Mouse (Mus musculus) MEL (cell line): Measurements from ENCODE around the gene Gpr150. TPM values are rescaled to one million over a fixed set of nuclear protein-coding genes. Genes with fewer than 3 reads are reported as not detected.

ENCODE experiments used
- DNase-seq: peaks from one replicate; pipeline ENCODE4 v3.0.0; 2011; ENCODE audit warnings: low read depth, low spot score
- H3K27ac ChIP-seq: 2 replicates; pipeline ENCODE4 v1.5.1; 2012; ENCODE audit warnings: low read depth, mild to moderate bottlenecking, control low read depth, low read length, moderate library complexity; ENCODE audit not compliant: control insufficient read depth
- H3K27me3 ChIP-seq, 2 experiments: fragments of 150-350 bp in 1 of 2; sonication (generic) in 1 of 2; 2 replicates each; pipeline ENCODE4 v1.6.1; 2012; ENCODE audit warnings: low read length in 2 of 2, mild to moderate bottlenecking in 2 of 2, improper control_type of control experiment in 1 of 2, moderate library complexity in 1 of 2; ENCODE audit not compliant: insufficient read depth in 2 of 2, control insufficient read depth in 1 of 2
- H3K36me3 ChIP-seq, 2 experiments: 2 replicates each; pipeline ENCODE4 v1.6.1; 2012 to 2014; ENCODE audit warnings: low read length in 2 of 2, improper control_type of control experiment in 1 of 2, inconsistent platforms in 1 of 2, mild to moderate bottlenecking in 1 of 2; ENCODE audit not compliant: insufficient read depth in 2 of 2, control insufficient read depth in 1 of 2
- H3K4me1 ChIP-seq, 2 experiments: fragments of 150-350 bp in 1 of 2; sonication (generic) in 1 of 2; 2 replicates each; pipeline ENCODE4 v1.6.1; 2012; ENCODE audit warnings: low read length in 2 of 2, improper control_type of control experiment in 1 of 2, mild to moderate bottlenecking in 1 of 2; ENCODE audit not compliant: insufficient read depth in 2 of 2, control insufficient read depth in 1 of 2
- H3K4me3 ChIP-seq, 2 experiments: fragments of 150-350 bp in 1 of 2; sonication (generic) in 1 of 2; 2 replicates each; pipeline ENCODE4 v1.5.1; 2012; ENCODE audit warnings: low read depth in 2 of 2, low read length in 2 of 2, mild to moderate bottlenecking in 2 of 2, moderate library complexity in 2 of 2, control low read depth in 1 of 2, improper control_type of control experiment in 1 of 2; ENCODE audit not compliant: control insufficient read depth in 1 of 2, insufficient read depth in 1 of 2
- H3K79me2 ChIP-seq: 2 replicates; pipeline ENCODE4 v1.6.1; 2012; ENCODE audit warnings: mild to moderate bottlenecking, low read length, moderate library complexity; ENCODE audit not compliant: control insufficient read depth, poor library complexity, insufficient read depth
- H3K9ac ChIP-seq: 2 replicates; pipeline ENCODE4 v1.6.1; 2012; ENCODE audit warnings: low read depth, mild to moderate bottlenecking, control low read depth, low read length, moderate library complexity; ENCODE audit not compliant: control insufficient read depth, poor library complexity, severe bottlenecking
- H3K9me3 ChIP-seq: fragments of 150-350 bp; sonication (generic); replicated peaks from 2 replicates; pipeline ENCODE4 v1.6.1; 2012; ENCODE audit warnings: mild to moderate bottlenecking, low read length, improper control_type of control experiment, moderate library complexity; ENCODE audit not compliant: insufficient read depth
- BHLHE40 ChIP-seq: IDR thresholded peaks from 2 replicates; pipeline ENCODE4 v1.6.1; 2012; ENCODE audit warnings: low read depth, mild to moderate bottlenecking, inconsistent platforms, low read length, improper control_type of control experiment, borderline replicate concordance
- CHD2 ChIP-seq: IDR thresholded peaks from 2 replicates; pipeline ENCODE4 v1.6.1; 2011; ENCODE audit warnings: low read length, improper control_type of control experiment
- CTCF ChIP-seq, 3 experiments: IDR thresholded peaks in 2 of 3; conservative IDR thresholded peaks in 1 of 3; 2 replicates each; pipeline ENCODE4 v1.5.1; 2011 to 2012; ENCODE audit warnings: low read length in 3 of 3, low read depth in 2 of 3, mild to moderate bottlenecking in 2 of 3, improper control_type of control experiment in 1 of 3, inconsistent platforms in 1 of 3, mixed read lengths in 1 of 3, moderate library complexity in 1 of 3; ENCODE audit not compliant: control insufficient read depth in 1 of 3, insufficient read depth in 1 of 3, poor library complexity in 1 of 3, severe bottlenecking in 1 of 3
- E2F4 ChIP-seq: IDR thresholded peaks from 2 replicates; pipeline ENCODE4 v1.6.1; 2011; ENCODE audit warnings: low read depth, low read length, improper control_type of control experiment, borderline replicate concordance
- GABPA ChIP-seq: IDR thresholded peaks from 2 replicates; pipeline ENCODE4 v1.6.1; 2012; ENCODE audit warnings: low read depth, mild to moderate bottlenecking, inconsistent platforms, low read length, improper control_type of control experiment, moderate library complexity
- GATA1 ChIP-seq: IDR thresholded peaks from 2 replicates; pipeline ENCODE4 v1.6.1; 2011; ENCODE audit warnings: low read depth, low read length, improper control_type of control experiment
- HCFC1 ChIP-seq: IDR thresholded peaks from 2 replicates; pipeline ENCODE4 v1.6.1; 2012; ENCODE audit warnings: low read depth, mild to moderate bottlenecking, inconsistent platforms, low read length, improper control_type of control experiment, moderate library complexity
- JUND ChIP-seq: IDR thresholded peaks from 2 replicates; pipeline ENCODE4 v1.6.1; 2011; ENCODE audit warnings: low read depth, mild to moderate bottlenecking, improper control_type of control experiment, low read length
- MAFK ChIP-seq: IDR thresholded peaks from 2 replicates; pipeline ENCODE4 v1.6.1; 2011; ENCODE audit warnings: low read depth, mild to moderate bottlenecking, low read length, improper control_type of control experiment, borderline replicate concordance
- MAX ChIP-seq: IDR thresholded peaks from 2 replicates; pipeline ENCODE4 v1.6.1; 2011; ENCODE audit warnings: low read length, improper control_type of control experiment
- MEF2A ChIP-seq: IDR thresholded peaks from 2 replicates; pipeline ENCODE4 v1.6.1; 2014; ENCODE audit warnings: low read depth, mild to moderate bottlenecking, inconsistent platforms, low read length, improper control_type of control experiment; ENCODE audit not compliant: poor library complexity, insufficient replicate concordance, severe bottlenecking; ENCODE audit errors: extremely low read depth
- MYC ChIP-seq: IDR thresholded peaks from 2 replicates; pipeline ENCODE4 v1.6.1; 2011; ENCODE audit warnings: low read depth, mild to moderate bottlenecking, low read length, improper control_type of control experiment, moderate library complexity
- NRF1 ChIP-seq: IDR thresholded peaks from 2 replicates; pipeline ENCODE4 v1.6.1; 2014; ENCODE audit warnings: low read depth, mild to moderate bottlenecking, inconsistent platforms, low read length, improper control_type of control experiment, moderate library complexity; ENCODE audit not compliant: poor library complexity, insufficient read depth, severe bottlenecking
- POLR2A ChIP-seq, 2 experiments: IDR thresholded peaks; 2 replicates each; pipeline ENCODE4 v1.6.1; 2011 to 2012; ENCODE audit warnings: low read length in 2 of 2, mild to moderate bottlenecking in 2 of 2, control low read depth in 1 of 2, improper control_type of control experiment in 1 of 2, low read depth in 1 of 2, moderate library complexity in 1 of 2; ENCODE audit not compliant: control insufficient read depth in 1 of 2, insufficient read depth in 1 of 2, poor library complexity in 1 of 2
- POLR2AphosphoS5 ChIP-seq: IDR thresholded peaks from 2 replicates; pipeline ENCODE4 v1.6.1; 2012; ENCODE audit warnings: low read depth, borderline replicate concordance, mild to moderate bottlenecking, inconsistent platforms, low read length, moderate library complexity, mixed read lengths
- RAD21 ChIP-seq: IDR thresholded peaks from 2 replicates; pipeline ENCODE4 v1.6.1; 2011; ENCODE audit warnings: mild to moderate bottlenecking, low read depth, low read length, improper control_type of control experiment
- TAL1 ChIP-seq: IDR thresholded peaks from 2 replicates; pipeline ENCODE4 v1.6.1; 2012; ENCODE audit warnings: mild to moderate bottlenecking, inconsistent platforms, low read length, moderate library complexity, mixed read lengths
- TBP ChIP-seq: IDR thresholded peaks from 2 replicates; pipeline ENCODE4 v1.8.0; 2011; ENCODE audit warnings: low read depth, low read length, improper control_type of control experiment
- TCF12 ChIP-seq: IDR thresholded peaks from 2 replicates; pipeline ENCODE4 v1.6.1; 2014; ENCODE audit warnings: low read depth, mild to moderate bottlenecking, inconsistent platforms, low read length, improper control_type of control experiment, moderate library complexity
- USF1 ChIP-seq: IDR thresholded peaks from 2 replicates; pipeline ENCODE4 v1.6.1; 2014; ENCODE audit warnings: low read depth, mild to moderate bottlenecking, inconsistent platforms, low read length, improper control_type of control experiment, moderate library complexity
- USF2 ChIP-seq, 2 experiments: IDR thresholded peaks; 2 replicates each; pipeline ENCODE4 v1.6.1; 2011 to 2012; ENCODE audit warnings: improper control_type of control experiment in 2 of 2, low read length in 2 of 2, borderline replicate concordance in 1 of 2, inconsistent platforms in 1 of 2, low read depth in 1 of 2, mild to moderate bottlenecking in 1 of 2; ENCODE audit not compliant: insufficient read depth in 1 of 2
- ZC3H11A ChIP-seq: IDR thresholded peaks from 2 replicates; pipeline ENCODE4 v1.6.1; 2012; ENCODE audit warnings: low read depth, mild to moderate bottlenecking, inconsistent platforms, low read length, improper control_type of control experiment
- ZKSCAN1 ChIP-seq: IDR thresholded peaks from 2 replicates; pipeline ENCODE4 v1.6.1; 2012; ENCODE audit warnings: low read depth, mild to moderate bottlenecking, inconsistent platforms, low read length, improper control_type of control experiment, moderate library complexity
- ZNF384 ChIP-seq: IDR thresholded peaks from 2 replicates; pipeline ENCODE4 v1.6.1; 2012; ENCODE audit warnings: low read depth, mild to moderate bottlenecking, inconsistent platforms, low read length, improper control_type of control experiment
- polyA plus RNA-seq, 2 experiments: library from polyadenylated mRNA; stranded (reverse) in 1 of 2; unstranded in 1 of 2; fragments of >175 nt in 1 of 2; fragments of >200 nt in 1 of 2; gene quantifications; 2 replicates each; pipeline versions ENCODE4 v1.2.1 to v1.2.4; 2012; ENCODE audit warnings: low replicate concordance in 2 of 2, low read depth in 1 of 2; ENCODE audit not compliant: insufficient read length in 2 of 2, insufficient read depth in 1 of 2, missing spikeins in 1 of 2
- total RNA-seq: library from RNA; depleted of rRNA; stranded (reverse); fragments of 300-350 nt; gene quantifications from 2 replicates; pipeline ENCODE4 v1.2.3, GENCODE M21; 2012

Gpr150 gene
- total and polyA plus RNA-seq, 3 experiments, result not detected

DNA sequence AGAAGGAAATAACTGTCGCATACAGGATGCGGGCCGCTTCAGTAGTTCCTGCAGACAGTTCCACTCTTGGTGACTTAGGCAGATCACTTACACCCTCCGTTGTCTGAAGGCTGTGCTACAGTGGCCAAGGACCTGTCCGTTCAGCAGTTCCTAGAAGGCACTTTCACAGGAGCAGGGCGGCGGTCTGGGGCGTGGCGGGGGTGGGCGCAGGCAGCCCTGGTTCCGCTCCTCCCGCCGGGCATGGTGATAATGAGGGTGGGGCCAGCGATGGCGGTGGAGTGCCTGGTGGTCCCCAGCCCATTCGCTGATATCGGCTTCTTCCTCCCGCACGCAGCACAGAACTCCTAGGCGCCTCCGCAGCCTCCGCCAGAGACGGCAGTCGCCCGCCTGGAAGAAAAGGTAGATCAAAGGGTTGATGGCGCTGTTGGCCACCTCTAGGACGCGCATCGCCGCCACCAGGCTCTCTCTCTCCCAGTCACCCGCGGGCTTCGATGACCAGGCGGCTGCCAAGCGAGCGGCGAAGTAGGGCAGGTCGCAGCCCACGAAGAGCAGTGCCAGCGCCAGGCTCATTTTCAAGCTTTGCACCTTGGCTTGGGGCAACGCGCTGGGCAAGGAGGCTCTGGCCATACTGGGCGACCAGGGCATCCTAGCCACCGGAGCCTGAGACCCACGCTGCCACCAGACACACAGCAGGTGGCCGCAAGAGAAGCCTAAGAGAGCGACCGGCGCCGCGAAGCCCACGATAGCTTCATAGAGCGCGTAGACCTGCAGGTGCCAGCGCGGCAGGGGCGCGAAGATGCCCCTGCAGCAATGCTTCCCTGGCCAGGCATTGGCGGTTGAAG, 1.2 kb downstream of the Gpr150 start:
- Histone ChIP-seq H3K4me3 (no peak overlapping the region), H3K36me3 (no peaks in the 10 kb centered on the region), H3K79me2 (no peaks in the 10 kb centered on the region), H3K4me1 (no peaks in the 10 kb centered on the region), H3K9ac (no peak overlapping the region), H3K27me3 (no peaks in the 10 kb centered on the region), H3K9me3 (no peaks in the 10 kb centered on the region), H3K27ac (no peak overlapping the region)
- no peak for DNase-seq
- TF ChIP-seq POLR2AphosphoS5, result no peak
- TF ChIP-seq RAD21, result no peak
- TF ChIP-seq BHLHE40, result no peak
- TF ChIP-seq MEF2A, result no peak
- no peak for TF ChIP-seq JUND
- no peak for TF ChIP-seq USF1
- TF ChIP-seq HCFC1, result no peak
- no peak for TF ChIP-seq ZC3H11A
- TF ChIP-seq TCF12, result no peak
- TF ChIP-seq NRF1, result no peak
- no peak for TF ChIP-seq CHD2
- TF ChIP-seq MYC, result no peak
- no peak for TF ChIP-seq USF2 (IDR thresholded peaks at IDR 0.05; ENCODE audit: borderline replicate concordance in 1 of 2, insufficient read depth in 1 of 2, low read depth in 1 of 2, low read length in 2 of 2)
- TF ChIP-seq GATA1, result no peak
- TF ChIP-seq POLR2A (IDR thresholded peaks at IDR 0.05; ENCODE audit: control insufficient read depth in 1 of 2, insufficient read depth in 1 of 2, low read depth in 1 of 2, low read length in 2 of 2, poor library complexity in 1 of 2), result no peak
- no peak for TF ChIP-seq MAFK
- no peak for TF ChIP-seq CTCF (IDR thresholded peaks at IDR 0.05 in 2 of 3, conservative IDR thresholded peaks at IDR 0.05 in 1 of 3; ENCODE audit: control insufficient read depth in 1 of 3, insufficient read depth in 1 of 3, low read depth in 2 of 3, low read length in 3 of 3, poor library complexity in 1 of 3, severe bottlenecking in 1 of 3)
- no peak for TF ChIP-seq ZKSCAN1
- TF ChIP-seq MAX, result no peak

DNA sequence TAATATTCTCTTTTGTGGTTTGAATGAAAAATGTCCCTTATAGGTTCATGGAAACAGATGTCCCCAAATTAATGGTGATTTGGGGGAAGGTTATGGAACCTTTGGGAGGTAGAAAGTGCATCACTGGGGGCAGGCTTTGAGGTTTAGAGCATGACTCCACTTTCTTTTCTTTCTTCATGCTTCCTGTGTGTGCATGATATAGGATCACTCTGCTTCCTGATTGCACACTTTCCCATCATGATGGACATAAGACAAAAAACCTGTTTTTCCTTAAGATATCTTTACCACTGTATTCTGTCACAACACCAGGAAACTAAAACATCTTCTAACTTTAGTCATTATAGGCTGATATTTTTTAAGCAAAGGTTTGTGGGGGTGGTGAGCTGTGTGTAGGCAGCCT, 11.8 kb downstream of the Gpr150 start:
- DNase-seq, result no peak
- H3K27ac ChIP-seq, result no peak overlapping the region
- TF ChIP-seq TAL1, result no peak
- TF ChIP-seq E2F4, result no peak
- no peak for TF ChIP-seq MEF2A
- TF ChIP-seq RAD21, result no peak
- TF ChIP-seq MAX, result no peak
- no peak for TF ChIP-seq MYC
- TF ChIP-seq USF2 (IDR thresholded peaks at IDR 0.05; ENCODE audit: borderline replicate concordance in 1 of 2, insufficient read depth in 1 of 2, low read depth in 1 of 2, low read length in 2 of 2), result no peak
- TF ChIP-seq TBP, result no peak
- no peak for TF ChIP-seq GABPA
- TF ChIP-seq ZNF384, result no peak
- no peak for TF ChIP-seq POLR2A (IDR thresholded peaks at IDR 0.05; ENCODE audit: control insufficient read depth in 1 of 2, insufficient read depth in 1 of 2, low read depth in 1 of 2, low read length in 2 of 2, poor library complexity in 1 of 2)
- TF ChIP-seq POLR2AphosphoS5, result no peak
- no peaks in the 10 kb centered on the region for H3K79me2 ChIP-seq
- H3K4me3 ChIP-seq, result no peak overlapping the region
- H3K9ac ChIP-seq, result no peak overlapping the region
- H3K27me3 ChIP-seq, result no peaks in the 10 kb centered on the region
- H3K9me3 ChIP-seq, result no peaks in the 10 kb centered on the region
- H3K4me1 ChIP-seq, result no peaks in the 10 kb centered on the region
- no peaks in the 10 kb centered on the region for H3K36me3 ChIP-seq
